Mouse (Mus musculus): ENCODE measurements around the gene Lck.

The Lck gene

GRCm38 (mm10) chr4:129573430-129573829 is at the start of gene Lck:
Gene Lck, minus strand, starts transcription at chr4:129573641.
- no peak for DNase-seq (ENCODE audit: low read depth, low spot score)

GRCm38 (mm10) chr4:129622803-129623535 is 49.5 kb upstream of the Lck start:
- DNase-seq (ENCODE audit: low read depth, low spot score): no peak

GRCm38 (mm10) chr4:129622120-129622802 is 48.8 kb upstream of the Lck start:
- no peak for DNase-seq (ENCODE audit: low read depth, low spot score)

GRCm38 (mm10) chr4:129621283-129621841 is 47.9 kb upstream of the Lck start:
- no peak for DNase-seq (ENCODE audit: low read depth, low spot score)

GRCm38 (mm10) chr4:129620419-129621282 is 47.2 kb upstream of the Lck start:
- no peak for DNase-seq (ENCODE audit: low read depth, low spot score)

- peak; percentile 94 for DNase-seq (ENCODE audit: low read depth, low spot score)
These were observed 45.6 kb upstream of the Lck start, which contains the start of gene Iqcc for GRCm38 (mm10) chr4:129618786-129619691. Gene Iqcc, minus strand, starts transcription at chr4:129619099.

- no peak for DNase-seq (ENCODE audit: low read depth, low spot score)
These were observed 44.6 kb upstream of the Lck start for GRCm38 (mm10) chr4:129618031-129618430.

GRCm38 (mm10) chr4:129617121-129617641 is 43.7 kb upstream of the Lck start:
- no peak for DNase-seq (ENCODE audit: low read depth, low spot score)

- no peak for DNase-seq (ENCODE audit: low read depth, low spot score)
These were observed 43.2 kb upstream of the Lck start for GRCm38 (mm10) chr4:129616631-129617030.

- DNase-seq (ENCODE audit: low read depth, low spot score): no peak
These were observed 42.4 kb upstream of the Lck start for GRCm38 (mm10) chr4:129615801-129616290.

- peak; percentile 50 for DNase-seq (ENCODE audit: low read depth, low spot score)
These were observed 40.7 kb upstream of the Lck start, which contains the start of gene Dcdc2b for GRCm38 (mm10) chr4:129614093-129614492. Gene Dcdc2b, minus strand, starts transcription at chr4:129614257.

GRCm38 (mm10) chr4:129610472-129610871 is 37.0 kb upstream of the Lck start:
- DNase-seq (ENCODE audit: low read depth, low spot score): no peak

GRCm38 (mm10) chr4:129610026-129610425 is 36.6 kb upstream of the Lck start:
- peak; percentile 96 for DNase-seq (ENCODE audit: low read depth, low spot score)

GRCm38 (mm10) chr4:129609139-129609631 is 35.7 kb upstream of the Lck start:
- DNase-seq (ENCODE audit: low read depth, low spot score): no peak

- peak; percentile 95 for DNase-seq (ENCODE audit: low read depth, low spot score)
These were observed 35.1 kb upstream of the Lck start for GRCm38 (mm10) chr4:129608426-129609025.

GRCm38 (mm10) chr4:129600233-129601158 is 27.1 kb upstream of the Lck start, which contains the start of the genes Eif3i and Tmem234:
Gene Eif3i, minus strand, starts transcription at chr4:129600648.
Gene Tmem234, plus strand, starts transcription at chr4:129600668.
- DNase-seq (ENCODE audit: low read depth, low spot score): peak; percentile 90

- DNase-seq (ENCODE audit: low read depth, low spot score): no peak
These were observed 15.4 kb upstream of the Lck start for GRCm38 (mm10) chr4:129588865-129589264.

GRCm38 (mm10) chr4:129586943-129587342 is 13.5 kb upstream of the Lck start:
- no peak for DNase-seq (ENCODE audit: low read depth, low spot score)
